Mouse (Mus musculus) granulocyte monocyte progenitor cell, adult 5-6 weeks (primary cell): ENCODE data around the gene Khdc1c. TPM values are rescaled to one million over a fixed set of nuclear protein-coding genes. Genes with fewer than 3 reads are reported as not detected.
"Not testable (repeated sequence)": the region's sequence is repeated elsewhere in the genome, so short reads cannot be mapped to it uniquely, and the experiment has no call there.

ENCODE experiments used
- ATAC-seq: replicated peaks from 2 replicates; pipeline ENCODE4 v1.8.0; 2016; ENCODE audit warnings: mild to moderate bottlenecking, moderate TSS enrichment, inconsistent platforms; ENCODE audit not compliant: poor library complexity, severe bottlenecking
- total RNA-seq, 2 experiments: library from RNA; stranded (forward) in 1 of 2; stranded (reverse) in 1 of 2; fragments of 200-712, 200-1000 nt in 1 of 2; fragments of >200 nt in 1 of 2; fragmentation: Nextera tagmentation in 1 of 2; gene quantifications; 2 replicates each; pipeline ENCODE4 v1.2.3; 2014 to 2017

Khdc1c gene
- total RNA-seq (2014; fragmentation: Nextera tagmentation) (not detected in 2 replicates), total RNA-seq (2017) (not detected in 2 replicates)

GRCm38 (mm10) chr1:21368031-21368430 is at the start of gene Khdc1c:
Khdc1c (plus strand) TSS chr1:21368331.
- not testable (repeated sequence) for ATAC-seq

GRCm38 (mm10) chr1:21320271-21320670 is 47.9 kb upstream of the Khdc1c start:
- ATAC-seq: not testable (repeated sequence)

- ATAC-seq: no peak
Measured at GRCm38 (mm10) chr1:21321656-21322055, 46.5 kb upstream of the Khdc1c start.

- no peak for ATAC-seq
Measured at GRCm38 (mm10) chr1:21323996-21324574, 44.0 kb upstream of the Khdc1c start.

- peak; percentile 22 for ATAC-seq
Measured at GRCm38 (mm10) chr1:21324633-21325032, 43.5 kb upstream of the Khdc1c start.

GRCm38 (mm10) chr1:21326733-21327132 is 41.4 kb upstream of the Khdc1c start:
- no peak for ATAC-seq

- ATAC-seq: not testable (repeated sequence)
Measured at GRCm38 (mm10) chr1:21331161-21331560, 37.0 kb upstream of the Khdc1c start.

- ATAC-seq: peak; percentile 53; the same call in 1 of the 2 replicates
Measured at GRCm38 (mm10) chr1:21333222-21333973, 34.7 kb upstream of the Khdc1c start.

GRCm38 (mm10) chr1:21335836-21336235 is 32.3 kb upstream of the Khdc1c start:
- peak; percentile 75 for ATAC-seq

- no peak for ATAC-seq
Measured at GRCm38 (mm10) chr1:21340745-21341144, 27.4 kb upstream of the Khdc1c start.

GRCm38 (mm10) chr1:21344253-21344652 is 23.9 kb upstream of the Khdc1c start:
- peak; percentile 70 for ATAC-seq

- not testable (repeated sequence) for ATAC-seq
Measured at GRCm38 (mm10) chr1:21344752-21345151, 23.4 kb upstream of the Khdc1c start.

GRCm38 (mm10) chr1:21349341-21349740 is 18.8 kb upstream of the Khdc1c start, which contains the start of gene Khdc1a:
Khdc1a (plus strand) TSS chr1:21349641.
- ATAC-seq: no peak

GRCm38 (mm10) chr1:21383256-21383655 is 15.1 kb downstream of the Khdc1c start, which contains the start of gene Khdc1b:
Khdc1b (plus strand) TSS chr1:21383556.
- ATAC-seq: no peak

- no peak for ATAC-seq
Measured at GRCm38 (mm10) chr1:21391138-21391671, 23.1 kb downstream of the Khdc1c start.

GRCm38 (mm10) chr1:21402804-21403203 is 34.7 kb downstream of the Khdc1c start:
- no peak for ATAC-seq

- no peak for ATAC-seq
Measured at GRCm38 (mm10) chr1:21407266-21407665, 39.1 kb downstream of the Khdc1c start.

- ATAC-seq: peak; percentile 79
Measured at GRCm38 (mm10) chr1:21411331-21412196, 43.4 kb downstream of the Khdc1c start.

GRCm38 (mm10) chr1:21412197-21412555 is 44.0 kb downstream of the Khdc1c start:
- no peak for ATAC-seq

GRCm38 (mm10) chr1:21419370-21419769 is 51.2 kb downstream of the Khdc1c start:
- ATAC-seq: no peak
